Mouse (Mus musculus) layer of hippocampus, adult 2 months (tissue): ENCODE measurements around the gene Wdr78. TPM values are rescaled to one million over a fixed set of nuclear protein-coding genes. Genes with fewer than 3 reads are reported as not detected.

ENCODE experiments used
- DNase-seq, 2 experiments: peaks; one replicate each; pipeline ENCODE4 v3.0.0; 2022; ENCODE audit warnings: low spot score in 2 of 2
- H3K27ac ChIP-seq: fragments of 200-600 bp; 2 replicates; pipeline ENCODE4 v1.8.1; 2022
- H3K4me3 ChIP-seq: fragments of 200-600 bp; 2 replicates; pipeline ENCODE4 v1.8.1; 2022; ENCODE audit warnings: mild to moderate bottlenecking
- CTCF ChIP-seq: fragments of 200-600 bp; conservative IDR thresholded peaks from 2 replicates; pipeline ENCODE4 v1.8.1; 2022; ENCODE audit warnings: antibody characterized with exemption, mild to moderate bottlenecking, moderate library complexity
- total RNA-seq, 2 experiments: library from RNA; stranded (reverse); gene quantifications; 2 replicates each; pipeline ENCODE4 v1.2.3; 2021

Gene Wdr78
- total RNA-seq, 2 experiments from 2014 or later: 13.9 to 15.8 TPM

- Histone ChIP-seq H3K27ac (no peak overlapping the region), H3K4me3 (no peak overlapping the region)
- no peak for TF ChIP-seq CTCF
- DNase-seq: no peak
Observed at GRCm38 (mm10) chr4:103039103-103039837, 75.1 kb downstream of the Wdr78 start.

GRCm38 (mm10) chr4:103028177-103029088 is 85.9 kb downstream of the Wdr78 start:
- Histone ChIP-seq H3K4me3 (no peak overlapping the region), H3K27ac (no peak overlapping the region)
- no peak for TF ChIP-seq CTCF
- DNase-seq: no peak

- no peak overlapping the region for H3K27ac ChIP-seq
- TF ChIP-seq CTCF: no peak
- no peak for DNase-seq
Observed at GRCm38 (mm10) chr4:103027745-103028144, 86.6 kb downstream of the Wdr78 start.

GRCm38 (mm10) chr4:103026621-103027020 is 87.7 kb downstream of the Wdr78 start, which contains the start of gene Insl5:
Gene Insl5 (minus strand): TSS chr4:103026842.
- no peak for DNase-seq
- H3K4me3 ChIP-seq: no peak within 1 kb of the TSS
- TF ChIP-seq CTCF: no peak
- H3K27ac ChIP-seq: no peak within 1 kb of the TSS

More at GRCm38 (mm10) chr4:103027745-103028144, 86.6 kb downstream of the Wdr78 start:
- H3K4me3 ChIP-seq: no peak overlapping the region

GRCm38 (mm10) chr4:103013490-103013889 is 100.9 kb downstream of the Wdr78 start:
- no peak for TF ChIP-seq CTCF
- no peak for DNase-seq
- Histone ChIP-seq H3K27ac (no peak overlapping the region), H3K4me3 (no peak overlapping the region)

GRCm38 (mm10) chr4:103011823-103012222 is 102.5 kb downstream of the Wdr78 start:
- TF ChIP-seq CTCF: no peak
- no peak for DNase-seq
- Histone ChIP-seq H3K27ac (no peak overlapping the region), H3K4me3 (no peak overlapping the region)

- no peak for TF ChIP-seq CTCF
- DNase-seq: no peak
- H3K27ac ChIP-seq: no peak overlapping the region
- H3K4me3 ChIP-seq: no peak overlapping the region
Observed at GRCm38 (mm10) chr4:103010734-103011133, 103.6 kb downstream of the Wdr78 start.

GRCm38 (mm10) chr4:103006943-103007418 is 107.4 kb downstream of the Wdr78 start:
- DNase-seq: no peak
- no peak overlapping the region for H3K4me3 ChIP-seq
- TF ChIP-seq CTCF: no peak
- no peak overlapping the region for H3K27ac ChIP-seq

GRCm38 (mm10) chr4:103006266-103006665 is 108.1 kb downstream of the Wdr78 start:
- DNase-seq: no peak
- no peak for TF ChIP-seq CTCF
- no peak overlapping the region for H3K4me3 ChIP-seq
- no peak overlapping the region for H3K27ac ChIP-seq

GRCm38 (mm10) chr4:103005190-103005945 is 109.0 kb downstream of the Wdr78 start:
- no peak for TF ChIP-seq CTCF
- Histone ChIP-seq H3K27ac (no peak overlapping the region), H3K4me3 (no peak overlapping the region)
- no peak for DNase-seq

- no peak overlapping the region for H3K4me3 ChIP-seq
- TF ChIP-seq CTCF: no peak
- no peak for DNase-seq
Observed at GRCm38 (mm10) chr4:103004681-103005080, 109.7 kb downstream of the Wdr78 start.

GRCm38 (mm10) chr4:102991685-102992084 is 122.7 kb downstream of the Wdr78 start:
- Histone ChIP-seq H3K27ac (no peak overlapping the region), H3K4me3 (no peak overlapping the region)
- no peak for DNase-seq
- no peak for TF ChIP-seq CTCF

More at GRCm38 (mm10) chr4:103004681-103005080, 109.7 kb downstream of the Wdr78 start:
- no peak overlapping the region for H3K27ac ChIP-seq
